Mouse (Mus musculus) limb, embryonic 14.5 days (tissue): Measurements from ENCODE around the gene Ift57. TPM values are rescaled to one million over a fixed set of nuclear protein-coding genes. Genes with fewer than 3 reads are reported as not detected.

ENCODE experiments used
- ATAC-seq: fragments of 200-750 bp; cut with Nextera tagmentation; 2 replicates; pipeline ENCODE4 v1.8.0; 2017; ENCODE audit warnings: low read depth, moderate number of reproducible peaks, moderate TSS enrichment; ENCODE audit not compliant: low FRiP score
- DNase-seq: peaks from one replicate; pipeline ENCODE4 v3.0.0-alpha.2; 2015; ENCODE audit warnings: low spot score
- H3K27ac ChIP-seq: fragments of 300-500 bp; sonication (generic); replicated peaks from 2 replicates; pipeline ENCODE4 v1.5.1; 2014; ENCODE audit warnings: low read depth, mild to moderate bottlenecking, low read length, moderate library complexity, mixed read lengths
- H3K27me3 ChIP-seq: fragments of 300-500 bp; sonication (generic); 2 replicates; pipeline ENCODE4 v1.6.1; 2014; ENCODE audit warnings: low read length, mixed read lengths; ENCODE audit not compliant: control insufficient read depth, insufficient read depth
- H3K36me3 ChIP-seq: fragments of 300-500 bp; sonication (generic); 2 replicates; pipeline ENCODE4 v1.6.1; 2014; ENCODE audit warnings: mild to moderate bottlenecking, low read length, moderate library complexity, mixed read lengths; ENCODE audit not compliant: control insufficient read depth, insufficient read depth
- H3K4me1 ChIP-seq: fragments of 300-500 bp; sonication (generic); 2 replicates; pipeline ENCODE4 v1.6.1; 2014; ENCODE audit warnings: antibody characterized with exemption, low read length, mixed read lengths; ENCODE audit not compliant: control insufficient read depth, insufficient read depth
- H3K4me2 ChIP-seq: fragments of 300-500 bp; sonication (generic); replicated peaks from 2 replicates; pipeline ENCODE4 v1.6.1; 2014; ENCODE audit warnings: low read depth, mild to moderate bottlenecking, low read length, moderate library complexity; ENCODE audit not compliant: severe bottlenecking
- H3K4me3 ChIP-seq: fragments of 300-500 bp; sonication (generic); replicated peaks from 2 replicates; pipeline ENCODE4 v1.5.1; 2014; ENCODE audit warnings: low read length
- H3K9ac ChIP-seq: fragments of 300-500 bp; sonication (generic); 2 replicates; pipeline ENCODE4 v1.6.1; 2014; ENCODE audit warnings: mild to moderate bottlenecking, low read depth, low read length, moderate library complexity; ENCODE audit not compliant: severe bottlenecking
- H3K9me3 ChIP-seq: fragments of 300-500 bp; sonication (generic); 2 replicates; pipeline ENCODE4 v1.6.1; 2016; ENCODE audit warnings: low read length; ENCODE audit not compliant: control insufficient read depth
- POLR2A ChIP-seq: fragments of 200-500 bp; IDR thresholded peaks from 2 replicates; pipeline ENCODE4 v1.8.0; 2012; ENCODE audit warnings: inconsistent platforms, mild to moderate bottlenecking, moderate library complexity, borderline replicate concordance; ENCODE audit not compliant: insufficient read depth, insufficient read length; ENCODE audit errors: extremely low read depth
- WGBS: fragments of 180-500 bp; shearing (Covaris S2); extraction: QIAGEN DNeasy Blood & Tissue Kit; methylation state at CpG from one replicate; pipeline ENCODE4 v1.1.7; 2014; 5-methylcytosine and 5-hydroxymethylcytosine counted together
- polyA plus RNA-seq, 2 experiments: library from polyadenylated mRNA; depleted of rRNA in 1 of 2; stranded (reverse) in 1 of 2; unstranded in 1 of 2; fragments of >200 nt; fragmentation: Nextera tagmentation in 1 of 2; extraction: Ambion mirVana in 1 of 2; gene quantifications; 2 replicates each; pipeline versions ENCODE4 v1.2.1 to v1.2.3; 2012 to 2014

Gene Ift57
- polyA plus RNA-seq, 2 experiments = 23.6 to 27.2 TPM

GRCm38 (mm10) chr16:49662201-49662600 lies 36.8 kb upstream of the Ift57 start:
- no peak for DNase-seq
- H3K4me3 ChIP-seq = no peak overlapping the region
- H3K36me3 ChIP-seq = no peaks in the 10 kb centered on the region
- no peak for TF ChIP-seq POLR2A
- no peak overlapping the region for H3K27ac ChIP-seq
- H3K9ac ChIP-seq = no peak overlapping the region
- no peak overlapping the region for H3K4me2 ChIP-seq
- no peaks in the 10 kb centered on the region for H3K9me3 ChIP-seq
- no peak for ATAC-seq
- no peaks in the 10 kb centered on the region for H3K27me3 ChIP-seq
- WGBS = 64% methylated on average over 6 of the region's 6 CpGs
- no peaks in the 10 kb centered on the region for H3K4me1 ChIP-seq

- Histone ChIP-seq H3K9me3 (no peaks in the 10 kb centered on the region), H3K27ac (no peak overlapping the region), H3K27me3 (no peaks in the 10 kb centered on the region), H3K36me3 (no peaks in the 10 kb centered on the region), H3K9ac (no peak overlapping the region), H3K4me1 (no peaks in the 10 kb centered on the region), H3K4me3 (no peak overlapping the region), H3K4me2 (no peak overlapping the region)
- DNase-seq (no peak), ATAC-seq (no peak)
- 43% methylated on average over 7 of the region's 7 CpGs for WGBS
- TF ChIP-seq POLR2A = no peak
These were observed 34.4 kb upstream of the Ift57 start for GRCm38 (mm10) chr16:49664677-49665076.

GRCm38 (mm10) chr16:49679666-49680065 lies 19.4 kb upstream of the Ift57 start:
- Histone ChIP-seq H3K27me3 (no peaks in the 10 kb centered on the region), H3K4me2 (no peak overlapping the region), H3K9me3 (no peaks in the 10 kb centered on the region), H3K27ac (no peak overlapping the region), H3K4me3 (no peak overlapping the region), H3K36me3 (no peaks in the 10 kb centered on the region), H3K9ac (no peak overlapping the region), H3K4me1 (no peaks in the 10 kb centered on the region)
- 82% methylated on average over 6 of the region's 6 CpGs for WGBS
- ATAC-seq = no peak
- DNase-seq = no peak
- no peak for TF ChIP-seq POLR2A

- Histone ChIP-seq H3K27ac (no peak overlapping the region), H3K9me3 (no peaks in the 10 kb centered on the region), H3K27me3 (no peaks in the 10 kb centered on the region), H3K4me3 (no peak overlapping the region), H3K4me1 (no peaks in the 10 kb centered on the region), H3K4me2 (no peak overlapping the region), H3K9ac (no peak overlapping the region), H3K36me3 (no peaks in the 10 kb centered on the region)
- ATAC-seq = no peak
- WGBS = 55% methylated on average over 4 of the region's 4 CpGs
- no peak for TF ChIP-seq POLR2A
- DNase-seq = no peak
These were observed 14.1 kb upstream of the Ift57 start for GRCm38 (mm10) chr16:49684961-49685360.

- WGBS = 41% methylated on average over 5 of the region's 5 CpGs
- no peak for TF ChIP-seq POLR2A
- no peak for ATAC-seq
- Histone ChIP-seq H3K4me3 (peak overlapping the region; percentile 81), H3K4me2 (peak overlapping the region; percentile 78), H3K4me1 (0 out of 2 replicates have a peak, but pooled peaks cover 8% of the 10 kb centered on the region), H3K9ac (no peak overlapping the region), H3K36me3 (peaks cover 3% of the 10 kb centered on the region; the same call in 1 of the 2 replicates), H3K9me3 (no peaks in the 10 kb centered on the region), H3K27me3 (no peaks in the 10 kb centered on the region), H3K27ac (no peak overlapping the region; the same call in 1 of the 2 replicates)
- no peak for DNase-seq
These were observed 788 bp downstream of the Ift57 start for GRCm38 (mm10) chr16:49699821-49700220.

- TF ChIP-seq POLR2A = no peak
- Histone ChIP-seq H3K4me3 (no peak overlapping the region), H3K27me3 (no peaks in the 10 kb centered on the region), H3K4me2 (no peak overlapping the region), H3K27ac (no peak overlapping the region), H3K9me3 (no peaks in the 10 kb centered on the region), H3K9ac (no peak overlapping the region), H3K36me3 (peaks cover 17% of the 10 kb centered on the region), H3K4me1 (no peaks in the 10 kb centered on the region)
- 50% methylated on average over 1 of the region's 1 CpGs for WGBS
- ATAC-seq (no peak), DNase-seq (no peak)
These were observed 9.0 kb downstream of the Ift57 start for GRCm38 (mm10) chr16:49708074-49708473.
